Comparison of ENCODE assay signal across 22 mouse cellular contexts in genomic region chr10:117979091-117979490, GRCm38 (mm10).
"Had no signal": no experiment of that assay in that cellular context is flagged by ENCODE, and none has a peak within 500 bp of the region (broad histone marks: within the 10 kb centered on the region; RNA-seq: fewer than 3 reads in every experiment).

No protein-coding gene starts in this region.

- DNase-seq: kidney, adult 11 months; kidney, adult 9 months; kidney, postnatal 25 days; layer of hippocampus, postnatal 36 days; lung, adult 18-20 months; midbrain, embryonic 14.5 days; right cerebral cortex, adult 18-20 months; right cerebral cortex, postnatal 14 days; right cerebral cortex, postnatal 4 days; thymus, adult 18-20 months; thymus, postnatal 36 days had no signal

- H3K36me3 ChIP-seq: intestine, embryonic 15.5 days; neural tube, embryonic 12.5 days; neural tube, embryonic 15.5 days; stomach, embryonic 15.5 days had no signal

- H3K27ac ChIP-seq: intestine, embryonic 15.5 days; kidney, postnatal 0 days; layer of hippocampus, adult 2 months; left cerebral cortex, adult 2 months; liver, embryonic 14.5 days; macrophage; neural tube, embryonic 12.5 days; neural tube, embryonic 15.5 days; stomach, embryonic 15.5 days had no signal

- H3K4me1 ChIP-seq: intestine, embryonic 15.5 days; neural tube, embryonic 12.5 days; stomach, embryonic 15.5 days had no signal

- H3K9ac ChIP-seq: intestine, embryonic 15.5 days; liver, embryonic 14.5 days; neural tube, embryonic 12.5 days; neural tube, embryonic 15.5 days; stomach, embryonic 15.5 days had no signal

- H3K4me2 ChIP-seq: intestine, embryonic 15.5 days; midbrain, embryonic 11.5 days; neural tube, embryonic 12.5 days; neural tube, embryonic 15.5 days; stomach, embryonic 15.5 days had no signal

- H3K9me3 ChIP-seq: intestine, embryonic 15.5 days; neural tube, embryonic 12.5 days; neural tube, embryonic 15.5 days; stomach, embryonic 15.5 days had no signal

- H3K4me3 ChIP-seq: intestine, embryonic 15.5 days; layer of hippocampus, adult 2 months; left cerebral cortex, adult 2 months; megakaryocyte, embryonic 14.5 days; neural tube, embryonic 12.5 days; neural tube, embryonic 15.5 days; stomach, embryonic 15.5 days had no signal

- ATAC-seq: intestine, embryonic 15.5 days had no signal

- H3K27me3 ChIP-seq: intestine, embryonic 15.5 days; megakaryocyte, embryonic 14.5 days; neural tube, embryonic 12.5 days; neural tube, embryonic 15.5 days; stomach, embryonic 15.5 days had no signal
